Mouse (Mus musculus) ovary, postnatal 10 days (tissue): Measurements from ENCODE around the gene Cenpm.
"Not testable (repeated sequence)": the region's sequence is repeated elsewhere in the genome, so short reads cannot be mapped to it uniquely, and the experiment has no call there.

ENCODE experiments used
- DNase-seq: peaks from one replicate; pipeline ENCODE4 v3.0.0; 2022; ENCODE audit warnings: low spot score

Gene Cenpm

DNA sequence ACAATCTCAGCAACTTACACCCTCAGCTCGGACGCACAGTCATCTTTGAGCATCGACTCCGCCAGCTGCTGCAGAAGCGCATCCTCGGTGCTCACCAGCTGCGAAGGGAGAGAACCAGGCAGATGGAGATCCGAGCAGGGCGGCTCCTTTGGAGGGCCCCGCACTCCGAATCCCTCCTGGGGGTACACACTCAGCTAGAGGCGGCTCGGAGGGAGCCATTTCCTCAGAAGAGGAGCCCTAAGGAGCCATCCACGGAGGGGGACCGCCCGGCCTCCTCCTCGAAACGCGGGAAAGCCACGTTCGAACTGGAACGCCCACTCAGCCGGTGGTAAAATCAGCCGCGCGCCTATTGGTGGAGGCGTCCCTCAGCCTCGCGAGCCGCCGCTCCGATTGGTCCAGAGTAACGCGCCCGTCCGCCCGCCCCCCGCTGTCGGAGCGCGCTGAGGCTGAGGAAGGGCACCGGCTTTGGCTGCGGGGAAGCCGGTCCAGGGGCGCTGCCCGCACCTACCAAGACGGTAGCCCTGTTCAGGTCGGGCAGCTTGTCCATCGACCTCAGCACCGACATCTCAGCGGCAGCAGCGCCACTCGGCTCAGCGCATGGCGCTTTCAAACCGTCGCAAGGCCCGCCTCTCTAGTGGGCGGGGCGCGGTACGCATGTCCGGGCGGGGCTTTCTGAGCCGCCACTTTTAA is at the start of gene Cenpm:
Gene Cenpm (minus strand): TSS at position 634 of the 690 bp plus-strand sequence.
- peak; percentile 87 for DNase-seq

DNA sequence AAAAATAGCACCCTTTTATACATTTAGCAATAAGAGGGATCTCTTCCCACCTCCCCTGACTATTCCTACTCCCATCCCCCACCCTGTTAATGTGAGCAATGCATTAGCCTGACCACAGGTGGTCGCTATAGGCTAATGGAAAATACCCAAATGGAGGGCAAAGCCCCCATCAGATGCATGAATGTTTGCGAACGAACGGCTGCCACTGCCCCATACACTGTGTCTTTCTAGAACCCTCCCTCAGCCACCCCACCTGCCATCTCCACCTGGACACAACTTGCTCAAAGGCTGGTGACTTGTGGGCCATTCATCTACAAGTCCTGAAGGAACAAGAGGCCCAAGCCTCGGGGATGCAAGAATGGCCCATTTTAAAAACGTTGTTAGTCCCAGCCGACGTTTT is 49.5 kb upstream of the Cenpm start:
- DNase-seq, result no peak

DNA sequence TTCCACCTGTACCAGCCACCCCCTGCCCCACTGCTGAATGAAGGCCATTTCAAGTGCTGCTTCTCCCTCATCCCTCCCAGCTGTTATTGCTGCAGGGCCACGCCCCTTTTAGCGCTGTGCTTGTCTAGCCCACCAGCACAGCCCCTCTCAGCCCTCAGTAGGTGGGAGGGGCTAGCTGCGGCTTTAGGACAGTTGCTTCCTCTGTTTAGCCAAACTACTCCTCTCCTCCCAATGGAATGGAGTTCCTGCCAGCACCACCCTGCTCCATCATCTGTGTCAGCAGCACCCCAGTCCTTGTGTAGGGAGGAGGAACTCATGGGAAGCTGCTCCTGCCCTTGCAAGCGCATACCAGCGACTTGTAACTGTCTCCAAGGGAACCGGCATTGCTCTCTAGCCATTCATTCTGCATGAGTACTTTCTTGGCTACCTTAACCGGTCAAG is 48.7 kb upstream of the Cenpm start:
- DNase-seq, result no peak

DNA sequence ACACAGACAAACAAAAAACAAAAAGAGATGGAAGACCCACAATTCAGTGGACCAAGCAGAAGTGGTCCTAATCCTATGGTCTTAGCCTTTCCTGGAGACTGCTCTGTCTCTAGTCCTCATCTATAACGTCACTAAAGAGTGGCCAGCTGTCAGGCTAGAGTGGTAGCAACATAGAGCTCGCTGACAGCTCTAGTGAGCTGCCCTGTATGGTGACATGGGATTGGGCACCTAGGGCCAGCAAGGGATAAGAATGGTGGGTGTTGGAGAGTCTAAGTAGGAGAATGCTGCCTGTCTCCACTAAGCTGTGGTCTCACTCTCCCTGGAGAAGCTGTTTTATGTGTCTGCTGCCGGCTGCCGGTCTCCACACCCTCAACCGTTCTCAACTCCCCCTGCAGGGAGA is 48.3 kb upstream of the Cenpm start:
- no peak for DNase-seq

DNA sequence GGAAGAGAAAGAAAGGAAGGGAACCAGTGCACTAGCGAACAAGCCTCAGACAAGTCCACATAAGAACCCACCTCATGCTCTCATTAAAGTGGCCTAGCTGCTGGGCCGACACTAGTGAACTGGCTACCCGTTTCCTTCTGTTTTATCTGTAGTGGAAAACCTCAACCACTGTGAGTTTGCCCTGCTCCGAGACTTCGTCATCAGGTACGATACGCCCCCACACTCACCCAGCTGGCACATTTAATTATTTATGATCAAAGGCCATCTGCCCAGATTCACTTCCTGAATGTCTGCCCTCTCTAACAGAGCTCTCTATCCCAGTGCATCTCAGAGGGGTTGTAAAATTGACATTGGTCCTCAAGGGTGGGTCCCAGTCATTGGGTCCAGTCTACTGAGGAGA is 45.7 kb upstream of the Cenpm start:
- no peak for DNase-seq

DNA sequence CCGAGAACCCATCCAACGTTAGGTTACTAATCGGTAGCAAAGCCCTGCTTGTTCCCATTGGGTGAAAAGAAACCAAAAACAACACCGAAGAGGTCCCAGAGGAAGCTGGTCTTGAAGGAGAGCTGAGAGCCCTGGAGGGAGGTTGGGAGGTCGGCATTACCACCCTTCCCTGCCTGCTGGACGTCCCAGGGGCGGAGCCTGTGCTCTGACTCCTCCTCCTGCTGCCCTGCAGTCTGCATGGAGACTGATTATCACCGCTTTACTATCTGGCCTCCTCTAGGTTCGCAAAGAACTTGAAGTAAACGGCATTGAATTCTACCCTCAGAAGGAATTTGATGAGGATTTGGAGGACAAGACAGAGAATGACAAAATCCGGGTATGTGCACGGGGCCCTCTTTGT is 41.6 kb upstream of the Cenpm start:
- no peak for DNase-seq

DNA sequence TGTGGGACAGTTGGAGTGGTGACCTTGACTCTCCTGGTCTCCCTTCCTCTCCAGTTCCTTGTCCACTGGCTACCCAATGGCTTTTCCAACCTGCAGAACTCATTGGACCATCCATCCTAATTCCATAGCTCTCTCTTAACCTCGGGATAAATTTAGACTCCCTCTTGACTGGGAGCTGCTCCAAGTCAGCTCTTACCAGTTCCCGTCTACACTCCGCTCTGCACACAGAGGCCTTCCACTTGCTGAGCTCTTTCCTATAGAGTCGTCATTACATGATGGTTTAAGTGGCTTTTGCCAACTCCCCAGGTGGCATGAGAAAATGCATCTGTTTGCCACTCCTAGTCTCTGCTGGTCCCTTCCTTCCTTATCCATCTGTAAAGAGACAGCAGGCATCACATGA is 36.1 kb upstream of the Cenpm start:
- no peak for DNase-seq

DNA sequence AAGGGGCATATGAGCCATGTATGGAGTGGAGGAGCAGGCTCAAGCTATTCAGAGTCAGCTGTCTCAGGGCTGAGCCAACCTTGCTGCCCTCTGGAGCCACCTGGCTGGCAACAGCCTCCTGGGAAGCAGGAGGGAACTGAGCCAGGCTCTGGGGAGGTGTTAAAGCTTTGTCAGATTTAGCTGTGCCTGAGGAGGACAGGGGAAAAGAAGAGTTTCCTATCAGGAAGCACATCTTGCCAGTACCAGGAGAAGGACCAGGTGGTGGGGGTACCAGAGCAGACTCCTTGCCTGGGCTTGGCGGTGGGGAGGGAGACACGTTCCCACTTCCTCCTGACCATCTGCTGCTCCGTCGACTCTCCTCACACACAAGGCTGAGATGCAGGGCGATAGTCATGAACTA is 33.0 kb upstream of the Cenpm start:
- DNase-seq, result no peak

DNA sequence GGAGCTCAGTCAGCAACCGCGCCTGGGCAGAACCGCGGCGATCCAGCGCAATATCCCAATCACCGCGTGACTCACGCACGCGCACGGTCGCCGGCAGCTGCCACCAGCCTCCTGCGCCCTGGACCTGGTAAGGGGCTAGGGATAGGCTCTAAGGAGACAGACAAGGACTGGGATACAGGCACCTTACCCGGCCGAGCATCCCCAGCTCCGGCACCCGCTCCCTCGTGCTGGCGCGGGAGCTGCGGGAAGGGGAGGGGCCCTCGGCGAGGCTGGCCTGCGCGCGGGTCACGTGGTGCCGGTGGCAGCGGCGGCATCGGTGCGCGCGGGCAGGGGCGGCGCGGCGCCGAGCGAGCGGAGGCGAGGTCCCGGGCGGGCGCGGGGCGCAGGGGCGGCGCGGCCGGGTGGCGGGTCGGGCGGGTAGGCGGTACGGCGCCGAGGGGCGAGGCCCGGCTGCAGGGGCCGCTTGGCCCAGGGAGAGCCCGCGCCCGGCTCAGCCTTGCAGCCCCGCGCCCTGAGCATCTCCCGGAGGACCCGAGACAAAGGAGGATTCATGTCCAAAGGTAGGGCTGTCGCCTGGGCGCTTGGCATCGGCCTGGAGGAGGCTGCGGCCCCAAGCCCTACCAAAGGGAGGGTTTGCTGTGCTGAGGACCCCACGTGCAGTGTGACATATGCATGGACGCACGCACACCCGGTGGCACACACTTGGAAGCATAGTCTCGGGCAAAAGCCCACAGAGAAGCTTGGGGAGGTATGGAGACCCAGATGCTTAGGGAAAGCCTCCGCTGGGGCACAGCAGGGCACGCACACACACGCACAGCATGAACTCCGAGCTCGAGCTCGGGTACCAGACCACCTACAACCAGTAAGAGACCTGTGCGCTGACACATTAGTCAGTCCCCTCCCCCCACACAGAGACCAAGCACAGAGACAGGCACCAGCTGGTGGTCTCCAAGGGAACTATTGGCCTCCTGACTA is 30.7 kb upstream of the Cenpm start:
- no peak for DNase-seq

DNA sequence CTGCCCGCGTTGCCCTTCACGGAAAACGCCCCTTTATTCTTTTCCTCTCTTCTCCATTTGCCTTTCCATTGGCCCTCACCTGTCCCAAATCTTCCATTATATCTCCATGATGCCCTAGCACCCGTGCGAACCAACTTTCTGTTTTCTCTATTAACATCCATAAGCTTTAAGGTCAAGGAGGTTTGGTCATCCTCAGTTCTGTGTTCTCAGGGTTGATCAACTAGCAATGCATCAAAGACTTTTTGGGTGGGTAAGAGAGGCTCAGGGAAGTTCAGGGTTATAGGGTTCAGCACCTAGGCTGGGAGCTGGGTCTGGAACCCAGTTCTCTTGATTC is 30.0 kb upstream of the Cenpm start, which contains the start of gene Sept3:
Gene Sept3 (plus strand): TSS at position 301 of the 334 bp plus-strand sequence.
- DNase-seq, result no peak

DNA sequence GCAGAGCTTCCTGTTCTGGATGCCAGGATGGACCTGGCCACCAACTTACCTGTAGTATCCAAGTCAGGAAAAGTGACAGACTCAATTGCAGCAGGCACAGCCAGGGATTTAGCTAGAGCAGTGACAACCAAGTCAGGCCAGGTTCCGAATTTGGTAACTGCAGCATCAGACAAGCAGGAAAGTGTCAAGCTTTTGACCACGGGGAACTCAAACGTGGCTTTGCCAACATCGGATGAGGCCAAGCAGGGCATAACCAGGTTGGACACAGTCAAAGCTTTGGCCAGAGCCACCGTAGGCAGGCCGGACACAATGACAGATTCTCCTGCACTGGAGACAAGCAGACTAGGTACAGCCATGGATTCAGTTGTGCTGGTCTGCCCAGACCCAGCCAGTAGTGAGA is 27.7 kb upstream of the Cenpm start:
- DNase-seq, result no peak

DNA sequence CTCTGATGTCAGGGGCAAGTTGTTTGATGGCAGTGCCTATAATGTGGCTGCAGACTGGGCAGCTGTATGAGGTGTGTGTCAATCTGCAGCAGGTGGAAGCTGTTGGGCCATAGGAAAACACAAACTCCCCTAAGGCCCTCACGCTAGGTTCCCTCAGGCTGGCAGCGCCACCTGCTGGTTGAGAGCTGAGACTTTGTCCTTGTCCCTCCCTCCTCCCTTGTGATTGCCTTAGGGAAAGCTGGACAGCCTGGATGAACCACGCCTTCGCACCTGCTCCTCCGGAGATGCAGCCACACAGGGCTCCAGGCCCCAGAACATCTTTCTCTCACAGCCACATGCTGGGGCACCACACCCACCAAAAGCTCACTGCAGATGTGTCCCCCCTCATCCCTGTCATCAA is 26.7 kb upstream of the Cenpm start:
- peak; percentile 37 for DNase-seq

DNA sequence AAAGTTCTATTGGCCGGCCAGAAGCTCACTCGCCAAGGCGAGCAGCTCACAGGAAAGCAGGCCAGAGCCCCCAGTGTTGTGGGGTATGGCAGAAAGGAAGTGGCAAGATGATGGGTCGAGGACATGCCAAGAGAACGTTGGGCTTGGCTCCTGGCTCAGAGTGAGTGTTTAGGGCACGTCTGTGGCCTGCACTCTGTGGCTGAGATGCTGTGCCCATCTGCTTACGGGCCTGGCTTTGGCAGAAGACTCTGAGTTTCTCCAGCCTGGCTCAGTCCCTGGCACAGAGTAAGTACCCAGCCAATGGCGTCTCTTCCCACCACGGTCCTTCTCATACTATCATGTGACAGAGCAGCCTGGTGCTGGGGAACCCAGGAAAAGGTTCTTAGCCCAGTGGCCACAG is 24.2 kb upstream of the Cenpm start:
- DNase-seq, result no peak

DNA sequence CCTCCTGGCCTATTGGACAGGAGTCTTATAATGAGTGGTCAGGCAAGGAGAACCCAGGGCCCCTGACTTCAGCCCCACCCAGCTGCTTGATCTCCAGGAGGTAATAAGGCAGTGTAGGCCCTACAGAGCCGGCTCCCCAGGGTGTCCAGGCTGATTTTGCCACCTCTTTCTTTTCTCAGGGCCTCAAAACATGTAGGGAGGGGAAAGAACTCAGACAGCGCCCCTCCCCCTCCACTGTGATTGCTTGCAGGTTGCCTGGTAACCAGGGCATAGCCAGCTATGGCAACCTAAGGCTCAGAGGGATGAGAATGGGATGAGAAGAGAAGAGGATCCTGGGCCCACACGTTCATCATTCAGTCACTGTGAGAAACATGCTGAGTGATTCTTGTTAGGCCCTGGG is 23.6 kb upstream of the Cenpm start:
- DNase-seq, result no peak

DNA sequence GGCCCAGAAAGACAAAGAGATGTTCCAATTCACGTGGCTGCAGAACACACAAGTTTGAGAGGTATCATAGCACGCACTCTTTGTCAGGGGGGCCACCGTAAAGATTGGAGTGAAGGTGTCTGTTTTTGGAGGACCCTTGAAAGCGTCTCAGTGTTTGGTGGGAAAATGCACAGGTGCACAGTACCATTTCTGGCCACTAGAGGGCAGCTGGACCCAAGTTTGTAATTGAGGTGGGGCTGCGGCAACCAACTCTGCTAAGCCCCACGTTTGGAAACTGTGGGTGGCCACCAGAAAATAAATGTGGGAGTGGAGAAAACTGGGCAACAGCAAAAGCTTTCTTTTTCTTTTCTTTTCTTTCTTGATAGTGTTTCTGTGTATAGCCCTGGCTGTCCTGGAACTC is 21.8 kb upstream of the Cenpm start:
- no peak for DNase-seq

DNA sequence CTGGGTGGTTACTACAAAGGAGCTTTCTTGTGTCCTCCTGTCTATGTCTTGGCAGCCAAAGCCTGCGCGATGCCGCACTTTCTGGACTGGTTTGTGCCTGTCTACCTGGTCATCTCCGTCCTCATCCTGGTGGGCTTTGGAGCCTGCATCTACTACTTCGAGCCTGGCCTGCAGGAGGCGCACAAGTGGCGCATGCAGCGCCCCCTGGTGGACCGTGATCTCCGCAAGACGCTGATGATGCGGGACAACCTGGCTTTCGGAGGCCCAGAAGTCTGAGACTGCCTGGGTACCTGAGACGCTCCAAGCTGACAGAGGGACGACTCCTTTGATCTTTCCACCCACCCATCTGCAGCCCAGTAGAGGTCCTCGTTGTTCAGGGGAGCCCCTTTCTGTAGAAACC is 15.0 kb upstream of the Cenpm start:
- no peak for DNase-seq

DNA sequence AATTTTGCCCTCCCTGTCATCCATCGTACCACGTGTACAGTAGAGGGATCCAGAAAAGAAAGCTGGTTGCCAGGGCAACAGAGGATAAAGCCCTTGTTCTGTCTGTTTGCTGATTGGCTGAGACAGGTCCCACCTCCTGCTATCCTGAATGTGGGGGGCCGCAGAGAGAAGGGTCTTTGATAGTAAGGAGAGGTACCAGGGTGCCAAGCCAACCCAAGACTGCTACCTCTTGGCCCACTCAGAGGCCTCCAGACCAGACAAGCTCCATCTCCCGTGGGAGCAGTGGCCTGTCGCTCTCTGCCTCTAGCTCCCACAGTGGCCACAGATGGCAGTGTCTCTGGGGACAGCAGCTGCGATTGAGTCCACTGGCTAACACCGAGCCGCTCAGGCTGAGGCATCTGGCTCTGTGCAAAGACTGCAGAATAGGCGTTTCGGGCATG is 11.4 kb upstream of the Cenpm start:
- no peak for DNase-seq

DNA sequence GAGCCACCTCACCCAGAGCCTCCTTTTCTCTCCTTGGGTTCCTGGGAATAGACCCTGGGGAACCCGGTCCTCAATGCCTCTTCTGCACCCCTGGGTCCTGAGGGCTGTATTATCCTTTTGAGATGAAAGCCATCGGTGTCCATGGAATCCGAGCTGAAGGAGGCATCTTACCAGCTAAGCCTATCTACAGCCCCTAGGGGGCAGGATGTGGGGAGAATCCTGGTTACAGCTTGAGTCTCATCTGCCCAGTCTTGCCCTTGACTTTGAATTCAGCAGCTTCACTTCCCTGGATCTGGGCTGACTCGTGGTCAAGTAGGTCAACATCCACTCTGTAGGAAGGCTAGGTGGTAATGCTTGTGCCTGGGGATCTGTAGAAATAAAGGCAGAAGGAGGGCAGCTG is 10.7 kb upstream of the Cenpm start:
- DNase-seq, result no peak

DNA sequence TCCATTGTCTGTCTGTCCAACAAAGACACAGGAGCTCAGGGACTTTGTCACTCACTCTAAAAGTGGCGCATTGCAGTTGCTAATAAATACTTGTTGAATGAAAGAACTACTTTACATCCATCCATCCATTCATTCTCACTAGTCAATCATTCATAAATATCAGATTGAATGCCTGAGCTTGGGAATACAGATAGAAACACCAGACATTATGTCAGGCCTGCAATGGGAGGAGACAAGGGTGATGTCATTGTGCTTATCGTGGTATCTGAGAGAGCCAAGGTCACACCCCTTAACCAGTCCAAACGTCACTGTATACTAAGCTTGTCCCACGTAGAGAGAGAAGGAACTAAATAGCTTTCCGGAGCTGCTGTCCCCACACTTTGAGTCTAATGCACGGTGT is 7.5 kb upstream of the Cenpm start, which contains the start of gene 1500009C09Rik:
Gene 1500009C09Rik (plus strand): TSS at position 301 of the 400 bp plus-strand sequence.
- no peak for DNase-seq

DNA sequence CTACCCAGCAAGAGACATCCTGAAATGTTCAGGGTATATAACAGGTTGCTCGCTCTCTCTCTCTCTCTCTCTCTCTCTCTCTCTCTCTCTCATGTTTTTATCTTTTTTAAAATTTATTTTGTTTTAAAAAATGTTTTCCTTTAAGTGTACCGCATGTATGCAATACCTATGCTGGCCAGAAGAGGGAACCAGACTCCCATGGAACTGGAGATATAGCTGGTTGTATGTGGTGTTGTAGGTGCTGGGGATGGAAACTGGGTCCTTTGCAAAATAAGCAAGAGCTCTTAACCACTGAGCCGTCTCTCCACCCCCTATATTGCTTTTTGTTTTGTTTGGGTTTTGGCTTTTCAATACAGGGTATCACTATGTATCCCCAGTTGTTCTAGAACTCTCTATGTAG is 7.0 kb upstream of the Cenpm start:
- no peak for DNase-seq

DNA sequence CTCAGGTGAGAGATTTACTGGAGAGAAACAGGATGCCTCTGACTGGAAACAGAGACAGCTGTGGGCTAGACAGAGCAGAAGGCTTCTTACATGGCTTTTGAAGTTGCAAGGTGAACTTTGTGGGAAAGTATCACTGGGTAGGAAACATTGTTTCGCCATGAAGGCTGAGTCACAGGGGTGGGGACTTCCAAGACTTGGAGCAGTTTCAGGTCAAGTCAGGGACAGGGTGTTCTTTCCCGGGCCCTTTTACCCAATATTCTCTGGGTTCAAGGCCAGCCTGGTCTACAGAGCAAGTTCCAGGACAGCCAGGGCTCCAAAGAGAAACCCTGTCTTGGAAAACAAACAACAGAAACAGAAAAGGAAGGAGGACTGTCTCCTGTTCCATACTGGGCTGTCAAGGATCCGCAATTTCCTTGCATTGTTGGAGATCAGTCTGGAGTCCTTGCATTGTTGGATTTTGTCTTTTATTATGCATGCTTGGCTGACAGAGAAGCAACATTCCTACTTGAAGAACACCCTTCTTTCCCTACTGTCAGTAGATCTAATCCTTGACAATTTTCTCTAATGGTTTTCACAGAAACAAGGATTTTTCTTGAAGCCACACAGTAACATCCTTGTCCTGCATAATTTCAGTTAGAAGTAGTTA is 2.7 kb upstream of the Cenpm start:
- no peak for DNase-seq

DNA sequence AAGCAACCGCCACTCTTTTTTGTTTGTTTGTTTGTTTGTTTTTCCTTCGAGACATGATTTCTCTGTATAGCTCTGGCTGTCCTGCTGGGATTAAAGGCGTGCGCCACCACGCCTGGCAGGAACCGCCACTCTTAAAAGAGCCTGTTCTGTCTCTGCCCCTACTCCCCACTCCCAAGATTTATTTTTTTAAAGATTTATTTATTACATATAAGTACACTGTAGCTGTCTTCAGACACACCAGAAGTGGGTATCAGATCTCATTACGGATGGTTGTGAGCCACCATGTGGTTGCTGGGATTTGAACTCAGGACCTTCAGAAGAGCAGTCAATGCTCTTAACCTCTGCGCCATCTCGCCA is 235 bp upstream of the Cenpm start:
- DNase-seq, result not testable (repeated sequence)

DNA sequence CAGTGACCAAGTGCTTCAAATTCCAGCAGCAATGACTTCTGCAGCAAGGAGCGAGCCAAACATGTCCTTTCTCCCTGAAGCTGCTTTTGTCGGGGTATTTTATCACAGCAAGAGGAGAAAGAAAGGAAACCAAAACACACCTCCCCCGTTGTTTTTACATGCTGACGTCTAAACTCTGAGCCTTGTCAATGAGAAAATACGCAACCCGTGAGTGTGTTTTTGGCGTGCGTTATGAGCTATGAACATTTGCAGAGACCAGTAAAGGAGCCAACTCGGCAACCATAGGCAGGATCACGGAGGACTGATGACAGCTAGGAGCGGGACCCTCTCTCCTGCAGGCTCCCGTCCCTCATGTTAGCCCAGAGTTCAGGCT is 820 bp downstream of the Cenpm start:
- DNase-seq, result no peak
